9 mouse cellular contexts compared by ENCODE assay signal in the genomic region with DNA sequence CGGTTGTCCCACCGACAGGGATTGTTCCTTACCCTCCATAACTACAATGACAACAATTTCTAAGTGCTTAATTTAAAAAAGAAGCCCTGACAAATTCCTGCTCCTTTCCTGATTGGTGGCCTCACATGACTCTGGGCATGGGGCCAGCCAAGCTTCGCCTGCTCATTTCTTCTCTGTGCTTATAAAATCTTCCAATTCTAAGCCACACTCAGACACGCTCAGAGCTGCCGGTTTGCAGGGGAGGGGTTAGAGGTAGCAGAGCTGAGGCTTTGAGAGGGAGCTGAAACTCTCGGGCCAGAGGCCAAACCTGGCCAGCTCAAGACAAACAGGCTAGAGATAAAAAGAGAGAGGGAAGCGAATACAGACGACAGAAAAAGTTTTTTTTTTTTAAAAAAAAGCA.
A peak's percentile ranks its signal among the peaks of the same experiment; 100 is the strongest.
DNase-seq lines count a peak whose midpoint lies in the region; ATAC-seq lines count a peak whose summit lies in the region.
"Had no signal": no experiment of that assay in that cellular context is flagged by ENCODE, and none has a peak within 500 bp of the region (broad histone marks: within the 10 kb centered on the region; RNA-seq: fewer than 3 reads in every experiment).

No protein-coding gene starts in this region.

- no peak overlapping the region for H3K9ac ChIP-seq in limb, embryonic 13.5 days
- H3K9ac ChIP-seq: stomach, embryonic 15.5 days had no signal

- 31% methylated on average over 8 of the region's 8 CpGs for whole genome bisulfite sequencing in limb, embryonic 13.5 days
- 55% methylated on average over 8 of the region's 8 CpGs for WGBS in limb, embryonic 10.5 days

- no peak for DNase-seq in limb, embryonic 10.5 days (ENCODE audit: low spot score)
- peak; percentile 67 for DNase-seq in adrenal gland, postnatal 10 days
- DNase-seq in gastrocnemius, postnatal 4 days (ENCODE audit: low spot score in 2 of 2) = peak; percentile 29 to 51
- peak; percentile 38 to 76 for DNase-seq in kidney, postnatal 36 days
- DNase-seq in embryo, embryonic 10.5 days (ENCODE audit: low spot score) = no peak
- no peak for DNase-seq in left cerebral cortex, postnatal 36 days (ENCODE audit: low spot score in 2 of 2)

- H3K27me3 ChIP-seq in limb, embryonic 13.5 days = no peaks in the 10 kb centered on the region
- peaks cover 44% of the 10 kb centered on the region for H3K27me3 ChIP-seq in limb, embryonic 10.5 days (ENCODE audit: low read depth, poor library complexity, severe bottlenecking)
- H3K27me3 ChIP-seq: stomach, embryonic 15.5 days had no signal

- H3K4me3 ChIP-seq in limb, embryonic 13.5 days = no peak overlapping the region
- no peak overlapping the region for H3K4me3 ChIP-seq in limb, embryonic 10.5 days
- H3K4me3 ChIP-seq: erythroblast, embryonic 14.5 days; stomach, embryonic 15.5 days had no signal

- ATAC-seq in limb, embryonic 13.5 days (ENCODE audit: low FRiP score, low read depth) = peak; percentile 57; the same call in 1 of the 2 replicates

- H3K4me2 ChIP-seq in limb, embryonic 13.5 days (replicated peaks) = no peak overlapping the region
- H3K4me2 ChIP-seq: stomach, embryonic 15.5 days had no signal

- H3K9me3 ChIP-seq in limb, embryonic 13.5 days = no peaks in the 10 kb centered on the region
- no peaks in the 10 kb centered on the region for H3K9me3 ChIP-seq in limb, embryonic 10.5 days (replicated peaks)
- H3K9me3 ChIP-seq: stomach, embryonic 15.5 days had no signal

- intact Hi-C loops in left cerebral cortex, postnatal 36 days (cut with DNase I) = no loop called here

- no peaks in the 10 kb centered on the region for H3K36me3 ChIP-seq in limb, embryonic 13.5 days
- H3K36me3 ChIP-seq in limb, embryonic 10.5 days = no peaks in the 10 kb centered on the region
- H3K36me3 ChIP-seq: stomach, embryonic 15.5 days had no signal

- H3K27ac ChIP-seq in limb, embryonic 13.5 days = no peak overlapping the region
- no peak overlapping the region for H3K27ac ChIP-seq in limb, embryonic 10.5 days
- H3K27ac ChIP-seq: stomach, embryonic 15.5 days had no signal

- 0 out of 2 replicates have a peak, but pooled peaks cover 3% of the 10 kb centered on the region for H3K4me1 ChIP-seq in limb, embryonic 13.5 days
- no peaks in the 10 kb centered on the region for H3K4me1 ChIP-seq in limb, embryonic 10.5 days
- H3K4me1 ChIP-seq: stomach, embryonic 15.5 days had no signal

Comparison
In these comparisons a context has a peak if more than half of its experiments do, and no peak if none do; other contexts are left out.
1. DNase-seq: peak in adrenal gland, postnatal 10 days (single experiment), gastrocnemius, postnatal 4 days (2 of 2) and kidney, postnatal 36 days (2 of 2); none in limb, embryonic 10.5 days (single experiment), embryo, embryonic 10.5 days (single experiment) and left cerebral cortex, postnatal 36 days (0 of 2).